Mouse (Mus musculus) heart, adult 2 months (tissue): ENCODE data around the gene Bcap31. TPM values are rescaled to one million over a fixed set of nuclear protein-coding genes. Genes with fewer than 3 reads are reported as not detected.
"Not testable (repeated sequence)": the region's sequence is repeated elsewhere in the genome, so short reads cannot be mapped to it uniquely, and the experiment has no call there.

ENCODE experiments used
- DNase-seq, 2 experiments: peaks; one replicate each; pipeline ENCODE4 v3.0.0; 2021
- H3K27ac ChIP-seq: fragments of 200-600 bp; 2 replicates; pipeline ENCODE4 v1.8.1; 2022
- H3K27me3 ChIP-seq: fragments of 200-500 bp; 2 replicates; pipeline ENCODE4 v1.6.1; 2012; ENCODE audit warnings: mild to moderate bottlenecking, low read length, inconsistent platforms, mixed read lengths; ENCODE audit not compliant: control insufficient read depth, insufficient read depth
- H3K36me3 ChIP-seq: fragments of 200-500 bp; 2 replicates; pipeline ENCODE4 v1.6.1; 2012; ENCODE audit warnings: low read length, inconsistent platforms; ENCODE audit not compliant: control insufficient read depth, insufficient read depth
- H3K4me1 ChIP-seq: fragments of 200-500 bp; 2 replicates; pipeline ENCODE4 v1.6.1; 2011; ENCODE audit warnings: low read length; ENCODE audit not compliant: control insufficient read depth, insufficient read depth
- H3K4me3 ChIP-seq: fragments of 200-600 bp; 2 replicates; pipeline ENCODE4 v1.8.1; 2022
- H3K79me2 ChIP-seq: fragments of 200-500 bp; replicated peaks from 2 replicates; pipeline ENCODE4 v1.6.1; 2012; ENCODE audit warnings: mild to moderate bottlenecking, inconsistent platforms, low read length, moderate library complexity, mixed read lengths; ENCODE audit not compliant: control insufficient read depth, insufficient read depth
- H3K9ac ChIP-seq: fragments of 200-500 bp; 2 replicates; pipeline ENCODE4 v1.6.1; 2012; ENCODE audit warnings: low read depth, mild to moderate bottlenecking, control low read depth, inconsistent platforms, low read length, mixed read lengths
- CTCF ChIP-seq: fragments of 200-600 bp; IDR thresholded peaks from 2 replicates; pipeline ENCODE4 v1.8.1; 2022; ENCODE audit warnings: antibody characterized with exemption, mild to moderate bottlenecking, moderate library complexity
- EP300 ChIP-seq: fragments of 200-500 bp; IDR thresholded peaks from 2 replicates; pipeline ENCODE4 v1.6.1; 2011; ENCODE audit warnings: low read depth, low read length, control low read depth; ENCODE audit not compliant: insufficient read depth
- POLR2A ChIP-seq: fragments of 200-500 bp; IDR thresholded peaks from 2 replicates; pipeline ENCODE4 v1.6.1; 2011; ENCODE audit warnings: mild to moderate bottlenecking, low read depth, low read length, control low read depth; ENCODE audit not compliant: insufficient read depth
- WGBS: fragments of 180-500 bp; shearing (Covaris S2); methylation state at CpG from one replicate; pipeline ENCODE4 v1.1.7; 2018; 5-methylcytosine and 5-hydroxymethylcytosine counted together
- intact Hi-C: fragments of 180-260 bp; cut with DNase I; formaldehyde crosslinking; loops from one replicate; pipeline ENCODE4 v1.15.1; 2025
- polyA plus RNA-seq: library from polyadenylated mRNA; depleted of rRNA; stranded (reverse); fragments of >200 nt; gene quantifications from 2 replicates; pipeline ENCODE4 v1.2.3, GENCODE M21; 2012
- total RNA-seq, 2 experiments: library from RNA; stranded (reverse); gene quantifications; 2 replicates each; pipeline ENCODE4 v1.2.3; 2021

Bcap31 gene
- total and polyA plus RNA-seq, 3 experiments = 43.1 to 79.5 (median 71.8) TPM

- WGBS = 56% methylated on average over 1 of the region's 1 CpGs
- no peaks in the 10 kb centered on the region for H3K36me3 ChIP-seq
Observed at GRCm38 (mm10) chrX:73744774-73745481, 29.0 kb upstream of the Bcap31 start.

GRCm38 (mm10) chrX:73739841-73740240 is 23.9 kb upstream of the Bcap31 start:
- DNase-seq, H3K27ac ChIP-seq, H3K4me1 ChIP-seq, intact Hi-C loops, H3K4me3 ChIP-seq, H3K9ac ChIP-seq, H3K79me2 ChIP-seq, H3K27me3 ChIP-seq, H3K36me3 ChIP-seq: not testable (repeated sequence)
- whole genome bisulfite sequencing = 91% methylated on average over 7 of the region's 7 CpGs

More at GRCm38 (mm10) chrX:73744774-73745481, 29.0 kb upstream of the Bcap31 start:
- Histone ChIP-seq H3K4me3 (no peak overlapping the region), H3K4me1 (no peaks in the 10 kb centered on the region), H3K27ac (no peak overlapping the region), H3K79me2 (no peaks in the 10 kb centered on the region), H3K9ac (no peak overlapping the region), H3K27me3 (no peaks in the 10 kb centered on the region)
- no peak for DNase-seq
- intact Hi-C loops = no loop called here
- TF ChIP-seq EP300 (no peak), POLR2A (no peak), CTCF (no peak)

- Histone ChIP-seq H3K4me3 (no peak overlapping the region), H3K36me3 (no peaks in the 10 kb centered on the region), H3K4me1 (no peaks in the 10 kb centered on the region; the same call in 1 of the 2 replicates), H3K79me2 (no peaks in the 10 kb centered on the region), H3K27ac (no peak overlapping the region), H3K9ac (no peak overlapping the region), H3K27me3 (no peaks in the 10 kb centered on the region)
- no peak for DNase-seq
- 42% methylated on average over 5 of the region's 5 CpGs for WGBS
- TF ChIP-seq CTCF (no peak), EP300 (no peak), POLR2A (no peak)
- intact Hi-C loops = no loop called here
Observed at GRCm38 (mm10) chrX:73739151-73739550, 23.2 kb upstream of the Bcap31 start.

GRCm38 (mm10) chrX:73738155-73738554 is 22.2 kb upstream of the Bcap31 start:
- Histone ChIP-seq H3K36me3 (no peaks in the 10 kb centered on the region), H3K9ac (no peak overlapping the region), H3K4me3 (no peak overlapping the region), H3K4me1 (no peaks in the 10 kb centered on the region; the same call in 1 of the 2 replicates), H3K27me3 (no peaks in the 10 kb centered on the region), H3K27ac (no peak overlapping the region), H3K79me2 (no peaks in the 10 kb centered on the region)
- intact Hi-C loops = no loop called here
- 57% methylated on average over 1 of the region's 1 CpGs for WGBS
- no peak for TF ChIP-seq EP300
- peak; percentile 36 for TF ChIP-seq CTCF
- no peak for TF ChIP-seq POLR2A
- no peak for DNase-seq

GRCm38 (mm10) chrX:73730908-73731307 is 14.9 kb upstream of the Bcap31 start:
- Histone ChIP-seq H3K9ac (no peak overlapping the region), H3K4me3 (no peak overlapping the region), H3K27me3 (no peaks in the 10 kb centered on the region), H3K4me1 (no peaks in the 10 kb centered on the region), H3K27ac (no peak overlapping the region), H3K79me2 (no peaks in the 10 kb centered on the region), H3K36me3 (no peaks in the 10 kb centered on the region)
- WGBS = 29% methylated on average over 1 of the region's 1 CpGs
- intact Hi-C loops = no loop called here
- no peak for TF ChIP-seq CTCF
- no peak for TF ChIP-seq EP300
- TF ChIP-seq POLR2A = no peak
- no peak for DNase-seq

- peaks cover 10% of the 10 kb centered on the region for H3K36me3 ChIP-seq
- peak overlapping the region; percentile 67 for H3K9ac ChIP-seq
- WGBS = 29% methylated on average over 5 of the region's 5 CpGs
- H3K79me2 ChIP-seq = no peaks in the 10 kb centered on the region
- peak overlapping the region; percentile 92 for H3K27ac ChIP-seq
- no peaks in the 10 kb centered on the region for H3K27me3 ChIP-seq
- peak overlapping the region; percentile 18; the same call in 1 of the 2 replicates for H3K4me3 ChIP-seq
- intact Hi-C loops = loop anchor here (10.0 kb wide), 1 partner anchor 236 kb away; no protein-coding TSS in a partner anchor
- peak; percentile 50 to 61 for DNase-seq
- peaks cover 14% of the 10 kb centered on the region for H3K4me1 ChIP-seq
- TF ChIP-seq POLR2A (no peak), EP300 (no peak)
Observed at GRCm38 (mm10) chrX:73718686-73719362, 2.8 kb upstream of the Bcap31 start.
